Mouse (Mus musculus): ENCODE results near the gene Cfi. TPM values are rescaled to one million over a fixed set of nuclear protein-coding genes. Genes with fewer than 3 reads are reported as not detected.

Cfi gene
- polyA plus RNA-seq, 1 experiment from 2014 or later: 2.8 TPM

DNA sequence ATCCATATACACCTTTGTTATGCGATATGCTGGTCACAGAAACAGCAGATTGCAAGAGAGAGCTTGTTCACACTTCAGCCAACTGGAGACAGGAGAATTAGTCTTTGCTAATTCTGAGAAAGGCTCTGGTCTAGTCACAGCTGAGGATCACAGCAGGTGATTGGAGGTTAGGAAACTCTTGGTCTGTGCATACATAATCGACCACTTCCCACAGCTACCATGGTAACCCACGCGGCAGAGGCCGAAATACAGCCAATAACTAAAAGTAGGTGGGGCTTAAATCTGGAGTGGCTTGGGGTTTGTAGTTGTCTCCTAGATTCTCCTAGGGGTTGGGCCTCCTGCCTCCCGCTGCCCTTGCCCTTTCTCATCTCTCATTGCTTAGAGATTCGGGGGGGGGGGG, 2.3 kb downstream of the Cfi start:
- H3K9ac ChIP-seq (ENCODE audit: low read depth, low read length): no peak overlapping the region
- H3K4me3 ChIP-seq (ENCODE audit: low read depth, low read length): no peak overlapping the region
- no peaks in the 10 kb centered on the region for H3K9me3 ChIP-seq (replicated peaks; ENCODE audit: control insufficient read depth, low read length)
- ATAC-seq (replicated peaks; ENCODE audit: insufficient number of reproducible peaks, low FRiP score, low TSS enrichment): no peak
- H3K4me2 ChIP-seq: no peak overlapping the region
- no peaks in the 10 kb centered on the region for H3K27me3 ChIP-seq (ENCODE audit: control insufficient read depth, insufficient read depth, low read length)
- 45% methylated on average over 7 of the region's 7 CpGs for WGBS (ENCODE audit: insufficient replicate concordance)
- 0 out of 2 replicates have a peak, but pooled peaks cover 3% of the 10 kb centered on the region for H3K4me1 ChIP-seq (ENCODE audit: control insufficient read depth, insufficient read depth, low read length)
- no peak overlapping the region for H3K27ac ChIP-seq (ENCODE audit: low read depth, low read length)
- H3K36me3 ChIP-seq (ENCODE audit: control insufficient read depth, insufficient read depth, low read length): no peaks in the 10 kb centered on the region

DNA sequence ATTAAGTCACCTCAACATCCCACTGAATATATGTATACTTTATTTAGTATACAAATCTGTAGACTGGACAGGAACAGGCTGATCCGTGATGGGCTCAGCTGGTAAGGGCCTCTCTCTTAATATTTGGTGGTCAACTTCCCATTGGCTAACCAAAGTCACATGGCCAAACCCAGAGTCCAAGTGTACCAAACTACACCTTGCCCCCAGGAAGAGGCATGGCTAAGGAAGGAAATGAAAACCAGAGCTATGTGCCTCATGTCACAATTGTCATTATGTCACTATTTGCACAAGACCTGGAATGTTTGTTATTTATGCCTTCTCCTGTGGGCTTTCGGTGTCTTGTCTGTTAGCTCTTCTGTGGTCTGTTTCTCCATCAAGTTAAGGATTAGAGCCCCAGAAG, 10.2 kb downstream of the Cfi start:
- H3K9ac ChIP-seq (ENCODE audit: low read depth, low read length): no peak overlapping the region
- no peak for ATAC-seq (replicated peaks; ENCODE audit: insufficient number of reproducible peaks, low FRiP score, low TSS enrichment)
- H3K27me3 ChIP-seq (ENCODE audit: control insufficient read depth, insufficient read depth, low read length): no peaks in the 10 kb centered on the region
- no peak overlapping the region for H3K27ac ChIP-seq (ENCODE audit: low read depth, low read length)
- H3K4me2 ChIP-seq: no peak overlapping the region
- no peak overlapping the region for H3K4me3 ChIP-seq (ENCODE audit: low read depth, low read length)
- no peaks in the 10 kb centered on the region for H3K36me3 ChIP-seq (ENCODE audit: control insufficient read depth, insufficient read depth, low read length)
- H3K9me3 ChIP-seq (replicated peaks; ENCODE audit: control insufficient read depth, low read length): no peaks in the 10 kb centered on the region
- H3K4me1 ChIP-seq (ENCODE audit: control insufficient read depth, insufficient read depth, low read length): no peaks in the 10 kb centered on the region
- 71% methylated on average over 2 of the region's 2 CpGs for WGBS (ENCODE audit: insufficient replicate concordance)

DNA sequence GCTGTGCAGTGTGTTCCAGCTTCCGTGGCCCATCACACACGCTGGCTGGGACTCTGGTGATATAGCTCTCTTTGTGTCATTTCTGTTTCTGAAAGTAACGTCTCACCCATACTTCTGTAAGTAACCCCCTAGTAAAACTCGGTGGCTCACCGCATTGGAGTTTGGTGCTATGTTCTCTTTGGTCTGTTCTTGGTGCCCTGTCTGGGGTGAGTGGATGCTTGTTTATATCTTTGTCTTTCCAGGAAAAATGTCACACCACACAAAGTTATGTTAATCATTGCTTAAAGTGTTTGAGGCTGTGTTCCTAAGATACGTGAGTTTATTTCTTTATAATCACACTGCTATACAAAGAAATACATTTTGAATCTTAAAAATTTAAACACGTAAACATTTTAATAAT, 11.2 kb downstream of the Cfi start:
- H3K4me3 ChIP-seq (ENCODE audit: low read depth, low read length): no peak overlapping the region
- H3K9me3 ChIP-seq (replicated peaks; ENCODE audit: control insufficient read depth, low read length): no peaks in the 10 kb centered on the region
- 78% methylated on average over 7 of the region's 7 CpGs for WGBS (ENCODE audit: insufficient replicate concordance)
- no peak overlapping the region for H3K4me2 ChIP-seq
- no peak overlapping the region for H3K27ac ChIP-seq (ENCODE audit: low read depth, low read length)
- H3K9ac ChIP-seq (ENCODE audit: low read depth, low read length): no peak overlapping the region
- H3K4me1 ChIP-seq (ENCODE audit: control insufficient read depth, insufficient read depth, low read length): no peaks in the 10 kb centered on the region
- no peak for ATAC-seq (replicated peaks; ENCODE audit: insufficient number of reproducible peaks, low FRiP score, low TSS enrichment)
- no peaks in the 10 kb centered on the region for H3K27me3 ChIP-seq (ENCODE audit: control insufficient read depth, insufficient read depth, low read length)
- H3K36me3 ChIP-seq (ENCODE audit: control insufficient read depth, insufficient read depth, low read length): no peaks in the 10 kb centered on the region

DNA sequence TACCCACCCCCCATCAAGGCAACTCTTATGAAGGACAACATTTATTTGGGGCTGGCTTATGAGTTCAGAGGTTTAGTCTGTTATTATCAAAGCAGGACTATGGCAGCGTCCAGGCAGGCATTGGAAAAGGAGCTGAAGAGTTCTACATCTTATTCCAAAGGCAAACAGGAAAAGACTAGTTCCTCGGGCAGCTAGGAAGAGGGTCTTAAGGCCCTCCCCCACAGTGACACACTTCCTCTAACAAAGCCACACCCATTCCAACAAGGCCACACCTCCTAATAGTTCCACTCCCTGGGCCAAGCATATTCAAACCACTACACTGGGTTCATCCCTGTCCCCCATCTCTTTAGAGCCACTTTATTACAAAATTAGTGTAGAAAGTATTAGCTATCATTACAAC, 26.9 kb downstream of the Cfi start:
- Histone ChIP-seq H3K4me3 (ENCODE audit: low read depth, low read length) (no peak overlapping the region), H3K4me1 (ENCODE audit: control insufficient read depth, insufficient read depth, low read length) (no peaks in the 10 kb centered on the region), H3K27me3 (ENCODE audit: control insufficient read depth, insufficient read depth, low read length) (no peaks in the 10 kb centered on the region), H3K27ac (ENCODE audit: low read depth, low read length) (no peak overlapping the region), H3K9ac (ENCODE audit: low read depth, low read length) (no peak overlapping the region), H3K4me2 (no peak overlapping the region), H3K9me3 (replicated peaks; ENCODE audit: control insufficient read depth, low read length) (no peaks in the 10 kb centered on the region; the same call in 1 of the 2 replicates), H3K36me3 (ENCODE audit: control insufficient read depth, insufficient read depth, low read length) (no peaks in the 10 kb centered on the region)
- no peak for ATAC-seq (replicated peaks; ENCODE audit: insufficient number of reproducible peaks, low FRiP score, low TSS enrichment)
- WGBS (ENCODE audit: insufficient replicate concordance): 67% methylated on average over 2 of the region's 2 CpGs

DNA sequence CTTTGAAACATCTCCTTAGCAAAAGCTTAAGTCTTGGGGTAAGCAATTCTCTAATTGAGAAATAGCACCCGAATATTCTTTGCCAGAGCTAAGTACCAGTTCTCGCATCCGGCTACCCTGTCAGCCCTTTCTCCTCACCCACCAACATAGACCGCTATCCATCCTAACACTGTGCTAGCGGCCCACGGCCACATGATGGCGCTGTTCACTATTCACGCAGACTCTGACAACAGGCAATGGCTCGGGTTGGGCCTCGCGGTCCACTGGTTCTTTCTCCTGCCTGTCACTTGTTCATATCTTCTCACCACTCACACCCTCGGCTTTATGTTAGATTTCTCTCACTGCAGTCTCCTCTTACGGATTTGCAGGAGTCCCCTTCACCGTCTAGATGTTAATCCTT, 28.0 kb downstream of the Cfi start:
- ATAC-seq (replicated peaks; ENCODE audit: insufficient number of reproducible peaks, low FRiP score, low TSS enrichment): no peak
- no peak overlapping the region for H3K4me3 ChIP-seq (ENCODE audit: low read depth, low read length)
- H3K9me3 ChIP-seq (replicated peaks; ENCODE audit: control insufficient read depth, low read length): no peaks in the 10 kb centered on the region; the same call in 1 of the 2 replicates
- no peak overlapping the region for H3K4me2 ChIP-seq
- no peak overlapping the region for H3K9ac ChIP-seq (ENCODE audit: low read depth, low read length)
- no peaks in the 10 kb centered on the region for H3K4me1 ChIP-seq (ENCODE audit: control insufficient read depth, insufficient read depth, low read length)
- H3K27me3 ChIP-seq (ENCODE audit: control insufficient read depth, insufficient read depth, low read length): no peaks in the 10 kb centered on the region
- H3K27ac ChIP-seq (ENCODE audit: low read depth, low read length): no peak overlapping the region
- WGBS (ENCODE audit: insufficient replicate concordance): 42% methylated on average over 14 of the region's 14 CpGs
- no peaks in the 10 kb centered on the region for H3K36me3 ChIP-seq (ENCODE audit: control insufficient read depth, insufficient read depth, low read length)

DNA sequence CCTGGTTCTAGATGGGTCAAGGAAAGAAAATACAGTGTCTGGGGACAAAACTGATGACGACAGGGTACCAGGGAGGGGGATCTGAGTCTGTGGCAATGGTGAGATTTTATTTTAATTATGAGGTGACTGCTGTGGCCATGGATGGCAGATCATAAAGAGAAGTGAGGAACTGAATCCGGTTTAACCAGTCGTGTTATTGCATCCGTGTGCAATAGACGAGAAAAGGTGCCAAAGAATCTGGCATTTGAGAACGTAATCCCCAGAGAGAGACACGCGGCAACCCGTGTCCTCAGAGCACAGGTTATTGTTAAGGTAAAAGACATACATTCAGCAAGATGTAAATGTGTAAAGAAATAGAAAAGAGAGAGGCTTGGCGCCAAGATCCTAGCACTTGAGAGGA, 41.6 kb downstream of the Cfi start:
- Histone ChIP-seq H3K9ac (ENCODE audit: low read depth, low read length) (no peak overlapping the region), H3K4me2 (no peak overlapping the region), H3K4me1 (ENCODE audit: control insufficient read depth, insufficient read depth, low read length) (peaks cover 4% of the 10 kb centered on the region; the same call in 1 of the 2 replicates), H3K27ac (ENCODE audit: low read depth, low read length) (no peak overlapping the region), H3K4me3 (ENCODE audit: low read depth, low read length) (no peak overlapping the region), H3K36me3 (ENCODE audit: control insufficient read depth, insufficient read depth, low read length) (no peaks in the 10 kb centered on the region), H3K27me3 (ENCODE audit: control insufficient read depth, insufficient read depth, low read length) (no peaks in the 10 kb centered on the region), H3K9me3 (replicated peaks; ENCODE audit: control insufficient read depth, low read length) (no peaks in the 10 kb centered on the region)
- 86% methylated on average over 10 of the region's 10 CpGs for WGBS (ENCODE audit: insufficient replicate concordance)
- ATAC-seq (replicated peaks; ENCODE audit: insufficient number of reproducible peaks, low FRiP score, low TSS enrichment): no peak

DNA sequence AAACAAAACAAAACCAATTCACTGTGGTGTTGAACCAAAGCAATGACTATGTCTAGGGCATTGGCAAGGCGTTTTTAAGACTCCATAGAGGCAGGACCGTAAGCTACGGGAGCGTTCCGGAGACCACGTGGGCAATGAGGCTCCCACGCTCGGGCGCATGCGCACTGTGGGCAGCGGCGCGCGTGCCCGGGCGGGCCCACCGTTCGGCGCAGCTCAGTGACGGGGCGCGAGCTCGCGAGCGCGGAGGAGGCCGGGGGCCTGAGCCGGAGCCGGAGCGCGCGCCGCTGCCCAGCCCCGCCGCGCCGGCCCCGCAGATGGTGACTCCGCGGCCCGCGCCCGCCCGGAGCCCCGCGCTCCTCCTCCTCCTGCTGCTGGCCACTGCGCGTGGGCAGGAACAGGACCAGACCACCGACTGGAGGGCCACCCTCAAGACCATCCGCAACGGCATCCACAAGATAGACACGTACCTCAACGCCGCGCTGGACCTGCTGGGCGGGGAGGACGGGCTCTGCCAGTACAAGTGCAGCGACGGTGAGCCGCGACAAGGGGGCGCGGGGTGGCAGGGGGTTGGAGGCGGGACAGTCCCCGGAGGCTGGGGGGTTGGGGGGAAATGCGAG, 42.8 kb downstream of the Cfi start, which contains the start of gene Pla2g12a:
Pla2g12a (plus strand) TSS at position 202 of the 617 bp plus-strand sequence.
- Histone ChIP-seq H3K36me3 (ENCODE audit: control insufficient read depth, insufficient read depth, low read length) (no peaks in the 10 kb centered on the region), H3K4me3 (ENCODE audit: low read depth, low read length) (peak within 1 kb of the TSS; percentile 76), H3K9ac (ENCODE audit: low read depth, low read length) (peak within 1 kb of the TSS; percentile 77), H3K27ac (ENCODE audit: low read depth, low read length) (peak within 1 kb of the TSS; percentile 71), H3K4me2 (peak within 1 kb of the TSS; percentile 83), H3K9me3 (replicated peaks; ENCODE audit: control insufficient read depth, low read length) (no peaks in the 10 kb centered on the region), H3K4me1 (ENCODE audit: control insufficient read depth, insufficient read depth, low read length) (peaks cover 4% of the 10 kb centered on the region; the same call in 1 of the 2 replicates), H3K27me3 (ENCODE audit: control insufficient read depth, insufficient read depth, low read length) (no peaks in the 10 kb centered on the region)
- ATAC-seq (replicated peaks; ENCODE audit: insufficient number of reproducible peaks, low FRiP score, low TSS enrichment): peak; percentile 87
- 1% methylated on average over 60 of the region's 66 CpGs for WGBS (ENCODE audit: insufficient replicate concordance)

DNA sequence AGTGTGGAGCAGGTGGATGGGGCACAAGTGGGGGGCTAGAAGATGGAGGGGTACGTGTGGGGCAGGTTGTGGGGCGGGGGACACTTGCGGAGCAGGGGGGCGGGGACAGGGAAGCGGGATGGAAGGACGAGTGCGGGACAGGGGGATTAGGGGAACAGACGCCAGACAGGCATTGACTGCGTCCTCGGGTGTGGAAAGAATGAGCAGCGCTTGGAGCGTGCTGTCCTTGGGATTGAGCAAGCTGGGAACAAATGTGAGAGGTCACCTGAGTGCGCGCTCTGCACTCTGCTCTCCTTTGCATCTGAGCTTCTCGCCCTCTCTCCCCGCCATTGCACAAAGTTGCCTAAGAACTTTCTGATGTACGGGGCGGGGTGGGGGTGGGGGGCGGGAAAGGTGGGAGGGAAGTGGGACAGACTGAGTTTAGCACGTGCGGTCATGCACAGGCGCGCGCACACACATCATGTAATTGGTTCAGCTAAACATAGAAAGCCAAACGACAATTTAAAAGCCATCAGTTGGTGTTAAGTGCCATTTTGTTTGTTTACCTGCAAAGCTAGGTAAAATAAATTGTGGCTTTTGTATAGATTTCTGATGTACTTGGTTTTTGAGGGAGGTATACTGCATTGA, 43.6 kb downstream of the Cfi start:
- ATAC-seq (replicated peaks; ENCODE audit: insufficient number of reproducible peaks, low FRiP score, low TSS enrichment): peak; percentile 43; the same call in 1 of the 2 replicates
- H3K4me2 ChIP-seq: peak overlapping the region; percentile 83
- H3K9ac ChIP-seq (ENCODE audit: low read depth, low read length): peak overlapping the region; percentile 77
- H3K27ac ChIP-seq (ENCODE audit: low read depth, low read length): peak overlapping the region; percentile 71; the same call in 1 of the 2 replicates
- no peaks in the 10 kb centered on the region for H3K9me3 ChIP-seq (replicated peaks; ENCODE audit: control insufficient read depth, low read length)
- peak overlapping the region; percentile 76 for H3K4me3 ChIP-seq (ENCODE audit: low read depth, low read length)
- WGBS (ENCODE audit: insufficient replicate concordance): 1% methylated on average over 25 of the region's 25 CpGs
- peaks cover 4% of the 10 kb centered on the region; the same call in 1 of the 2 replicates for H3K4me1 ChIP-seq (ENCODE audit: control insufficient read depth, insufficient read depth, low read length)
- H3K27me3 ChIP-seq (ENCODE audit: control insufficient read depth, insufficient read depth, low read length): no peaks in the 10 kb centered on the region
- H3K36me3 ChIP-seq (ENCODE audit: control insufficient read depth, insufficient read depth, low read length): no peaks in the 10 kb centered on the region

Measured in heart, embryonic 11.5 days (tissue).